Mouse (Mus musculus): Measurements from ENCODE around the gene Pkig.

DNA sequence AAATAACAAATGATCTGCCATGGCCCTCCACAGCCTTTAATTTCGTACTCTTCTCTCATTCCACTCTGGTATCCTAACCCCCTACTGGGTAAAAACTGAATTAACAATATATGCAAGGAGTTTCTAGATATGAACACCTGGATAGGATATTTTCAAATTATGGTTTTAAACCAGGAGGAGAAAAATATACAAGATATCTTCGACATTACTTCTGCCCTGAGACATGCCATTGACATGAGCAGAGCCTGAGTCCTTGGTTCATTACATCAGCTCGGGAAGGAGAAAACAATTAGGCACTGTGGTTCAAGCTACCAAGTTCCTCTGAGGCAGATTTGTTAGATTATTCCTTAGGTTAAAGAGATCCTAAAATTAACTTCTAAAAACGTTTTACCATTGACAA, 14.1 kb upstream of the Pkig start:
- TF ChIP-seq ETS1 (conservative IDR thresholded peaks at IDR 0.05; ENCODE audit: low read depth, low read length) = no peak
- no peak; a peak in 1 of 4 replicates for TF ChIP-seq CTCF (conservative IDR thresholded peaks at IDR 0.05 in 1 of 2, IDR thresholded peaks at IDR 0.05 in 1 of 2; ENCODE audit: low read depth in 2 of 2, low read length in 2 of 2)
- TF ChIP-seq MEF2A (IDR thresholded peaks at IDR 0.05; ENCODE audit: borderline replicate concordance, low read depth, low read length) = no peak
- no peak for TF ChIP-seq GABPA (IDR thresholded peaks at IDR 0.05; ENCODE audit: insufficient replicate concordance, low read depth, low read length)
- TF ChIP-seq POLR2A (IDR thresholded peaks at IDR 0.05; ENCODE audit: low read depth, low read length) = no peak
- TF ChIP-seq EP300 (IDR thresholded peaks at IDR 0.05; ENCODE audit: low read length) = no peak

Measured in CH12.LX (cell line).